Mouse (Mus musculus): Measurements from ENCODE around the gene Ccdc124.
"Not testable (repeated sequence)": the region's sequence is repeated elsewhere in the genome, so short reads cannot be mapped to it uniquely, and the experiment has no call there.

Gene Ccdc124

DNA sequence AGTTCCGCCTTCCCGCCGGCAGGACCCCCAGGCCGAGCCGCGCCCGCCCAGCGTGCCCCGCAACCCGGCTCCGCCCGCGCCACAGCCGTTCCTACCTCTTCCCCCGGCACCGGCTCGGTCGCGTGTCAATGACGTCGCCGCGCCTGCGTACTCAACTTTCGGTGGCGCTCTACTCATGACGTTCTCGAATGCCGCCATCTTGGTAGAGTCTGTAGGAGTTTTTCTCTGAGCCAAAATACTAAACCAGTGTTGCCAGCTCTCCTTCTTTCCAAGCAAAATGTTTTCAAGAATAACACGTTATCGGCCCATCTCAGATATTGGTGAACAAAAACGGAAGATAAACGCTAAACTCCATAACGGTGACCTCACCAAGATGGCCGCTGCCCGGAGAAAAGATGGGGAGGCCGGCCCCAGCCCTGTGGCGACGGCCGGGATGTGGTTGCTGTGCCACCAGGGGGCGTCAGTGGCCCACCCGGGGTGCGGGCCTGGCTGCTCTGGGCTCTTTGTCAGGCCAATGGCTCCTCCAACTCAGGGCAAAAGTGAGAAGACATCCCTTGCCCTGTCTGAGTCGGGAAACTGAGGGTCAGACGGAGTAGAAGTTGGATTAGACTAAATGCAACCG is at the start of gene Ccdc124:
Gene Ccdc124 (minus strand): TSS at position 572 of the 622 bp plus-strand sequence.
- peak; percentile 97 for DNase-seq

GRCm38 (mm10) chr8:70920049-70920922 is 46.6 kb upstream of the Ccdc124 start:
- DNase-seq = no peak

- DNase-seq = no peak
These were observed 41.0 kb upstream of the Ccdc124 start for GRCm38 (mm10) chr8:70914704-70915103.

- no peak for DNase-seq
These were observed 39.8 kb upstream of the Ccdc124 start for GRCm38 (mm10) chr8:70913523-70913922.

DNA sequence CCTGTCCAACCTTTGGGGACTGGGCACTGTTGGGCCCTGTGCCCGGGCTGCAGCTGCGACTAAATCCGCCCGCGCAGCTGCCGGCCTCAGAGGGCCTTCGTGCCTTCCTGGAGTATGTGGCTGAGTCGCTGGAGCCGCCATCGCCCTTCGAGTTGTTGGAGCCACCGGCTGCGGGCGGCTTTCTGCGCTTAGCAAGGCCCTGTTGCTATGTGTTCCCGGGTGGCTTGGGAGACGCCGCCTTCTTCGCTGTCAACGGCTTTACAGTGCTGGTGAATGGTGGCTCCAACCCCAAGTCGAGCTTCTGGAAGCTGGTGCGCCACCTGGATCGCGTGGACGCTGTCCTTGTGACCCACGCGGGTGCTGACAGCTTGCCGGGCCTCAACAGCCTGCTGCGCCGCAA is 39.2 kb upstream of the Ccdc124 start:
- no peak for DNase-seq

DNA sequence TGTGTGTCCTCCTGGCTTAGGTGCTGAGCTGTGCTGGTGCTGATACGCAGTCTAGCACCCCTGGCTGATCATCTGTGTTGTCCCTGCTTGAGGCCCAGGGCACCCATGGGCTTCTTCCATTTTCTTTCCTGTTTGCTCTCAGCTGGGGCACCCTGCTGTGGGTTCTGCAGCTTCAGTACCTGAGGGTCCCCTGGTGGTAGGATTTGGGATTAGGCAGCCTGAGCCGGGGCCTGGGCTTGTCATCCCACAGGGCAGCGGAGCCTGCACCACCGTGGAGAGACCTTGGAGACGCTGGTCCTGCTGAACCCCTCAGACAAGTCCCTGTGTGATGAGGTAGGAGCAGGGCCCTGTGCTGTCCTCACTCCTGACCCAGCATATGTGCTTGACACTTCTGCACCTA is 37.9 kb upstream of the Ccdc124 start:
- DNase-seq = no peak

DNA sequence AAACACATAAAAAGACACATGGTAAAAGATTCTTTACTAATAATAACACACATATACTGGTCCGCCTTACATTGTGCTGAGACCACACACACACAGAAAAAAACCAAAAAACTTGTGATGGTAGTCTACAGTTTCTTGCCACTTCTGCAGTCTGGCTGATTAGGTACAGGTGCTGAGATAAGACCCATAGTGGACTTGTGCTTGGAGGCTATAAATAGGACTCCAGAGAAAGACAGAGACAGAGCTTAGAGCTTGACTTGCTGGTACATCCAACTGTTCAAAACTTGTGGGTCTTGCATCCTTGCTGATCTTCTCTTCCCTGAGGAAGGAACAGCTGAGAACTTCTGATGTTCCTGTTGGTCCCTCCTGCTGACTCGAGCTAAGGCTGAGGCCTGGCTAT is 33.8 kb upstream of the Ccdc124 start:
- no peak for DNase-seq

DNA sequence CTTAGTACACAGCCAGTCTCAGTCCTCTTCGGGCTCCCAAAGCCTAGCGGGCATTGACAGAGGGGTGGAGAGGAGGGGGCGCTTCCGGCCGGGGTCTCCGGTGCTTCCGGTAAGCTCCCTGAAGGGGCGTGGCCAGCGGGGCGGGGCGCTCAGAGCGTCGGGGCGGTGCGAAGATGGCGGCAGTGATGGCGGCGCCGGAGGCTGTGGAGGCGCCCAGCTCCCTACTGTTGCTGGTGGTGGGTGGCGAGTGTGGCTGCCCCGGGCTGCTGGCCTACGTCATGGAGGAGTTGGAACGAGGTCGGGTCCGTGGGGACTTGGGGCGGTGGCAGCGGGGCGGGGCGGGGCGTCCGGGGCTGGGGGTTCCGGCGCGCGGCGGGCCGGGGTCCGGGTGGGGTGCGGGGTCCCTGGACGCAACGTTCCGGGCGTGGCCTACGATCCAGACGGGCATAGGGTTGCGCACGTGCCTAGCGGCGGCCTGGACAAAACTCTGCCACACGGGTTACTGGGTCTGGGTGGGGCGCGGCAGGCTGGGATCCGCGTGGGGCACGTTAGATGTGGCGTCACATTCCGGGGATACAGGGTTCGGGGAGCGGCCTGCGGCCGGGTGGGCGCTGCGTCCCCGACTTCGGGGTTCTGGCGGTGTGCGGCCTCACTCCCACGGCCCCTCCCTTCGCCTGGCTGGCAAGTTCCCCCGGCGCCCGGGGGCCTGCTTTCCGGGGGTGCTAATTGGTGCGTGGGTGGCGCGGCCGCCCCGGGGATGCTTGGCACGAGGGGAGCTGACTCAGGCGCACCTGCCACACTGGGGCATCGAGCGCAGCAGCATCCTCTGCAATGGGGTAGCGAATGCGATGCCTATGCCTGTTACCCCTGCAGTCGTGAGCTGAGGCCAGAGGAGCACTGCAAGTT is 32.3 kb upstream of the Ccdc124 start, which contains the start of gene Map1s:
Gene Map1s (plus strand): TSS at position 102 of the 906 bp plus-strand sequence.
- peak; percentile 78 for DNase-seq

- no peak for DNase-seq
These were observed 31.7 kb upstream of the Ccdc124 start for GRCm38 (mm10) chr8:70905463-70905830.

- DNase-seq = peak; percentile 32
These were observed 30.8 kb upstream of the Ccdc124 start for GRCm38 (mm10) chr8:70904532-70904931.

GRCm38 (mm10) chr8:70903582-70903981 is 29.8 kb upstream of the Ccdc124 start:
- no peak for DNase-seq

GRCm38 (mm10) chr8:70903112-70903511 is 29.4 kb upstream of the Ccdc124 start:
- no peak for DNase-seq

- DNase-seq = no peak
These were observed 28.5 kb upstream of the Ccdc124 start for GRCm38 (mm10) chr8:70902211-70902610.

- DNase-seq = no peak
These were observed 27.2 kb upstream of the Ccdc124 start for GRCm38 (mm10) chr8:70900872-70901387.

DNA sequence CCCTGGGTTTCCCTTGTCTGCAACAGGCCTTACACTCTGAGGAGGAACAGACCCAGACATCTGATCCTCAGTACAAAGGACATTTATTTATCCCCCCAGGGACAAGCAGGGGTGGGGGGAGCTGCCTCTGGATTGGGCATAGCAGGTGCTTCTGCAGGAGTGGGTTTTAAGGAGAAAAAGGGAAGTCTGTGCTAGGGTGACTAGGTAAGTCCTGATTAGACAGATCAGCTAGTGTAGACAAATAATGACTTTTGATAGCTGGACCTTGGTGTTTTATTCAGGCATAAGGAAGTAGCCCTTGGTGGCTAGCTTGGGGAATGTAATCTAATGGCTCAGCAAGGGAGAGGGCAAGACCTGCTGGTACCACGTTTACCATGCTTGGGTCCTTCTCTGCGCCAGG is 25.5 kb upstream of the Ccdc124 start:
- DNase-seq = no peak

- no peak for DNase-seq
These were observed 25.0 kb upstream of the Ccdc124 start for GRCm38 (mm10) chr8:70898661-70899198.

DNA sequence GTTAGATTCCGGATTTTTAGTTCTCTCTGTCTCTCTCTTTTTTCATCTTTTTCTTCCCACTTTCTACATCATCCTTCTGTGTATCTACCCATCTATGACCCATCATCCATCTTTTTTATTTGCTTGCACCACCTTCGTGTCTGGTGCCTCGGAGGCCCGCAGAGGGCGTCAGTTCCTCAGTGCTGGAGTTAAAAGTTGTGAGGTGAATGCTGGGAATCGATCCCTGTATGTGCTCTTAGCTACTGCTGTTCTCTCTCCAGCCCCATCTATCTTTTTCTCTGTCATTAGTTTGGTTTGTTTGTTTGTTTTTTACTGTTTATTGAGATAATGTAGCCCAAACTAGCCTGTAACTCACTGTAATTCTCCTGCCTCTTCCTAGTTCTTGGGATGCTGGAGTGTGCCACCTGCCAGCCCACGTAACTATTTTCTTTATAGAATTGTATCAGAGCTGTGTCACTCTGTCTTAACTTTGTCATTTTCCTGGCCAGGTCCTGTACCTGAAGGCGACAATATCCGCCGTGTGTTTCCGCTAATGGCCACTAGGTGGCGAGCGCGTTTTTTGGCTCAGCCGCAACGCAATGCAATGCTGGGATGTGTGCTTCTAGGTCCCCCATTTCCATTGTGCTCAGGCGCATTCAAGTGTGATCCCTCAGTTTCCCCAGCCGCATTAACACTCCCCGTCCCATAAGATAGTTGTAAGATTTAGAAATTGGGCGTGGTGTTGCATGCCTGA is 24.1 kb upstream of the Ccdc124 start:
- peak; percentile 90 for DNase-seq

DNA sequence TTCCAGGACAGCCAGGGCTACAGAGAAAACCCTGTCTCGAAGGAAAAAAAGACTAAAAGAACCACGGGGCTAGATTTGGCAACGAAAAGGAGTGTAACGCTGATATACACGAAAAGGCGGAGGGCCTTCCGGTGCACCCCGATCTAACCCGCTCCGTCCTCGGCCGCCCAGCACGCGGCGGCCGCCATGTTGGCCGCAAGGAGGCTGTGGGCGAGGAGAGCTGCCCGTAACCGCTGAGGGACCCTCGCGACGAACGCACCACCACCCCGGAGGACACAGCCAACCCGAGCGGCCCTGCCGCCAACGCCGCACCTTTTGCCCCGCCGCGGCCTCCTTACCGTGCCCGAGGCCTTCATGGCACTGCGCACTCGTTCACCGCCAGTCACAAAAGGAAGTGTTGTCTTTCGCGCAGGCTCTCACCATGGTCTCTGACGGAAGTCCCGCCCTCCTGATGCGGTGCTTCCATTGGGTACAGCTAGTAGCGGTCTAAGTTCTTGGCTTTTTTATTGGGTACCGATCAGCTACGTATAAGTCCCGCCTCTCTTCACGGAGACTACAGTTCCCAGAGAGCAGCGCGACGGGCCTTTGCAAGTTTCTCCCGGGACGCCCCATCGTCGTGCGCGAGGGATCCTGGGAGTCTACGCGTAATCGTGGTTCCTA is 23.4 kb upstream of the Ccdc124 start, which contains the start of gene Rpl18a:
Gene Rpl18a (minus strand): TSS at position 392 of the 660 bp plus-strand sequence.
- DNase-seq = peak; percentile 96

DNA sequence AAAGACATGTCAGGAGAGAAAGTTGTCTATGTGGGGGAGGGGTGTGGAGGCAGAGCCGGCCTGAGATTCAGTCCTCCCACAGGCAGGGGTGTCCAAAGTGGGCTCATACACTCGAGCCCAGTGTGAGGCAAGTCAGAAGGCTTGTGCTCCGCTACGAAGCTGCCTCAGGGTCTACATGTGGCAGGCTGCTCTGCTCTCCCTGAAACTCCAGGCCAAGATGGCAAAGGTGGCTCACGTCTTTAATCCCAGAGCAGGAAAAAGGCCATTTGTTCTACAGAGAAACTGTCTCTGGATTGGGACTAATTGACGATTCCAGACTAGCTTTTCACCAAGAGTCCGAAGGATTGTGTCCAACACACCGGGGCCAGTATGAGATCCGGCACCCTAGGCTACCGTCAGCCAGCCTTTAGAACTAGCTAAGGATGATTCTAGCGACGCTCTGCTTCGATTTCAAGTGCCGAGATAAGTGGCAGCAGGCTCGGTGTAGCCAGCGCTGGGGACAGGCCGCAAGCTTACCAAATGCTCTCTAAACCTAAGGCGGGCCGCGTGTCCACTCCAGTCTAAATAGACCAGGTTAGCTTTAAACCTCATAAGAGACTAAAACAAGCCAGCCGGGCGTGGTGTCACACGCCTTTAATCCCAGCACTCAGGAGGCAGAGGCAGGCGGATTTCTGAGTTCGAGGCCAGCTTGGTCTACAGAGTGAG is 22.7 kb upstream of the Ccdc124 start:
- no peak for DNase-seq

GRCm38 (mm10) chr8:70895571-70896259 is 22.0 kb upstream of the Ccdc124 start:
- not testable (repeated sequence) for DNase-seq
